Mouse (Mus musculus): ENCODE measurements at regions not wholly inside any gene's neighbourhood (a gene's known extent, or its start where the extent isn't known, plus 50 kb on each side); places are given as distances from the start of the nearest gene placed in this dataset.

- no peak overlapping the region for H3K4me2 ChIP-seq
- H3K27ac ChIP-seq = no peak overlapping the region
- H3K4me3 ChIP-seq = no peak overlapping the region
- WGBS = 87% methylated on average over 2 of the region's 2 CpGs
- H3K9ac ChIP-seq = no peak overlapping the region
- H3K36me3 ChIP-seq = no peaks in the 10 kb centered on the region
- peaks cover 27% of the 10 kb centered on the region; the same call in 1 of the 2 replicates for H3K27me3 ChIP-seq
- H3K4me1 ChIP-seq (replicated peaks) = no peaks in the 10 kb centered on the region
- no peaks in the 10 kb centered on the region; the same call in 1 of the 2 replicates for H3K9me3 ChIP-seq
- ATAC-seq (ENCODE audit: low FRiP score) = no peak
These were observed 213.4 kb downstream of the H2al1j start for GRCm38 (mm10) chrX:11541011-11541410.

- Histone ChIP-seq H3K4me2 (peak overlapping the region; percentile 13; the same call in 1 of the 2 replicates), H3K36me3 (no peaks in the 10 kb centered on the region), H3K4me1 (replicated peaks) (peaks cover 29% of the 10 kb centered on the region), H3K4me3 (no peak overlapping the region), H3K27ac (no peak overlapping the region), H3K27me3 (peaks cover 34% of the 10 kb centered on the region; the same call in 1 of the 2 replicates), H3K9ac (no peak overlapping the region), H3K9me3 (no peaks in the 10 kb centered on the region)
- ATAC-seq (ENCODE audit: low FRiP score) = peak; percentile 76; the same call in 1 of the 2 replicates
- 11% methylated on average over 12 of the region's 12 CpGs for WGBS
These were observed 222.7 kb downstream of the H2al1j start for GRCm38 (mm10) chrX:11550164-11550851.

GRCm38 (mm10) chrX:11552177-11552576, 224.6 kb downstream of the H2al1j start:
- H3K9ac ChIP-seq = no peak overlapping the region
- peaks cover 29% of the 10 kb centered on the region for H3K4me1 ChIP-seq (replicated peaks)
- H3K4me2 ChIP-seq = no peak overlapping the region
- 0 out of 2 replicates have a peak overlapping the region, but pooled peaks have one; percentile 23 for H3K27ac ChIP-seq
- peaks cover 31% of the 10 kb centered on the region; the same call in 1 of the 2 replicates for H3K27me3 ChIP-seq
- H3K4me3 ChIP-seq = no peak overlapping the region
- no peaks in the 10 kb centered on the region for H3K36me3 ChIP-seq
- ATAC-seq (ENCODE audit: low FRiP score) = no peak
- no peaks in the 10 kb centered on the region for H3K9me3 ChIP-seq
- 37% methylated on average over 5 of the region's 5 CpGs for WGBS

GRCm38 (mm10) chrX:11555035-11555570, 227.5 kb downstream of the H2al1j start:
- peaks cover 26% of the 10 kb centered on the region for H3K4me1 ChIP-seq (replicated peaks)
- no peaks in the 10 kb centered on the region for H3K9me3 ChIP-seq
- H3K36me3 ChIP-seq = no peaks in the 10 kb centered on the region
- H3K9ac ChIP-seq = no peak overlapping the region
- no peak overlapping the region for H3K4me2 ChIP-seq
- H3K4me3 ChIP-seq = no peak overlapping the region
- H3K27me3 ChIP-seq = peaks cover 31% of the 10 kb centered on the region; the same call in 1 of the 2 replicates
- H3K27ac ChIP-seq = no peak overlapping the region
- 70% methylated on average over 7 of the region's 7 CpGs for WGBS
- ATAC-seq (ENCODE audit: low FRiP score) = no peak

- no peak overlapping the region for H3K4me2 ChIP-seq
- H3K4me3 ChIP-seq = no peak overlapping the region
- no peak overlapping the region for H3K9ac ChIP-seq
- peaks cover 13% of the 10 kb centered on the region; the same call in 1 of the 2 replicates for H3K27me3 ChIP-seq
- ATAC-seq (ENCODE audit: low FRiP score) = no peak
- H3K36me3 ChIP-seq = no peaks in the 10 kb centered on the region
- WGBS = 91% methylated on average over 2 of the region's 2 CpGs
- H3K4me1 ChIP-seq (replicated peaks) = peaks cover 17% of the 10 kb centered on the region
- no peaks in the 10 kb centered on the region for H3K9me3 ChIP-seq
- no peak overlapping the region for H3K27ac ChIP-seq
These were observed 230.6 kb downstream of the H2al1j start for GRCm38 (mm10) chrX:11558260-11558659.

GRCm38 (mm10) chrX:11560550-11561276, 233.1 kb downstream of the H2al1j start:
- WGBS = 41% methylated on average over 17 of the region's 17 CpGs
- Histone ChIP-seq H3K36me3 (no peaks in the 10 kb centered on the region), H3K9ac (no peak overlapping the region), H3K4me1 (replicated peaks) (peaks cover 17% of the 10 kb centered on the region), H3K27ac (peak overlapping the region; percentile 64), H3K9me3 (no peaks in the 10 kb centered on the region), H3K27me3 (peaks cover 5% of the 10 kb centered on the region; the same call in 1 of the 2 replicates), H3K4me3 (no peak overlapping the region), H3K4me2 (no peak overlapping the region)
- ATAC-seq (ENCODE audit: low FRiP score) = peak; percentile 46

- H3K4me3 ChIP-seq = no peak overlapping the region
- no peak for ATAC-seq (ENCODE audit: low FRiP score)
- H3K9me3 ChIP-seq = no peaks in the 10 kb centered on the region
- H3K4me1 ChIP-seq (replicated peaks) = peaks cover 7% of the 10 kb centered on the region
- H3K9ac ChIP-seq = no peak overlapping the region
- H3K4me2 ChIP-seq = no peak overlapping the region
- no peak overlapping the region for H3K27ac ChIP-seq
- H3K36me3 ChIP-seq = no peaks in the 10 kb centered on the region
- H3K27me3 ChIP-seq = peaks cover 18% of the 10 kb centered on the region; the same call in 1 of the 2 replicates
- 66% methylated on average over 2 of the region's 2 CpGs for WGBS
These were observed 238.3 kb downstream of the H2al1j start for GRCm38 (mm10) chrX:11565888-11566287.

- H3K4me1 ChIP-seq (replicated peaks) = no peaks in the 10 kb centered on the region
- H3K4me2 ChIP-seq = no peak overlapping the region
- peaks cover 18% of the 10 kb centered on the region; the same call in 1 of the 2 replicates for H3K27me3 ChIP-seq
- H3K27ac ChIP-seq = no peak overlapping the region
- no peak for ATAC-seq (ENCODE audit: low FRiP score)
- H3K4me3 ChIP-seq = no peak overlapping the region
- H3K9me3 ChIP-seq = no peaks in the 10 kb centered on the region
- WGBS = 70% methylated on average over 6 of the region's 6 CpGs
- no peak overlapping the region for H3K9ac ChIP-seq
- no peaks in the 10 kb centered on the region for H3K36me3 ChIP-seq
These were observed 240.2 kb downstream of the H2al1j start for GRCm38 (mm10) chrX:11567827-11568226.

GRCm38 (mm10) chrX:11568262-11568661, 240.6 kb downstream of the H2al1j start:
- ATAC-seq (ENCODE audit: low FRiP score) = no peak
- Histone ChIP-seq H3K9me3 (no peaks in the 10 kb centered on the region), H3K27me3 (peaks cover 18% of the 10 kb centered on the region; the same call in 1 of the 2 replicates), H3K36me3 (no peaks in the 10 kb centered on the region), H3K4me3 (no peak overlapping the region), H3K4me2 (no peak overlapping the region), H3K9ac (no peak overlapping the region), H3K27ac (no peak overlapping the region), H3K4me1 (replicated peaks) (no peaks in the 10 kb centered on the region)
- WGBS = 72% methylated on average over 5 of the region's 5 CpGs

- Histone ChIP-seq H3K9ac (no peak overlapping the region), H3K27ac (no peak overlapping the region), H3K4me1 (replicated peaks) (peaks cover 4% of the 10 kb centered on the region; the same call in 1 of the 2 replicates), H3K4me2 (no peak overlapping the region), H3K9me3 (no peaks in the 10 kb centered on the region), H3K27me3 (peaks cover 8% of the 10 kb centered on the region; the same call in 1 of the 2 replicates), H3K36me3 (no peaks in the 10 kb centered on the region), H3K4me3 (no peak overlapping the region)
- 83% methylated on average over 3 of the region's 3 CpGs for WGBS
- ATAC-seq (ENCODE audit: low FRiP score) = no peak
These were observed 246.7 kb downstream of the H2al1j start for GRCm38 (mm10) chrX:11574354-11574753.

- no peaks in the 10 kb centered on the region for H3K36me3 ChIP-seq
- no peak for ATAC-seq (ENCODE audit: low FRiP score)
- no peak overlapping the region for H3K27ac ChIP-seq
- peaks cover 4% of the 10 kb centered on the region; the same call in 1 of the 2 replicates for H3K4me1 ChIP-seq (replicated peaks)
- H3K9ac ChIP-seq = no peak overlapping the region
- 87% methylated on average over 6 of the region's 6 CpGs for WGBS
- no peaks in the 10 kb centered on the region for H3K9me3 ChIP-seq
- H3K4me3 ChIP-seq = no peak overlapping the region
- H3K27me3 ChIP-seq = peaks cover 8% of the 10 kb centered on the region; the same call in 1 of the 2 replicates
- H3K4me2 ChIP-seq = no peak overlapping the region
These were observed 247.9 kb downstream of the H2al1j start for GRCm38 (mm10) chrX:11575571-11575970.

- 50% methylated on average over 8 of the region's 8 CpGs for WGBS
- peaks cover 11% of the 10 kb centered on the region; the same call in 1 of the 2 replicates for H3K27me3 ChIP-seq
- no peak for ATAC-seq (ENCODE audit: low FRiP score)
- H3K4me3 ChIP-seq = no peak overlapping the region
- H3K9ac ChIP-seq = no peak overlapping the region
- no peaks in the 10 kb centered on the region for H3K36me3 ChIP-seq
- no peak overlapping the region for H3K27ac ChIP-seq
- H3K9me3 ChIP-seq = no peaks in the 10 kb centered on the region
- H3K4me2 ChIP-seq = no peak overlapping the region
- peaks cover 4% of the 10 kb centered on the region; the same call in 1 of the 2 replicates for H3K4me1 ChIP-seq (replicated peaks)
These were observed 248.7 kb downstream of the H2al1j start for GRCm38 (mm10) chrX:11576287-11576686.
